Mouse (Mus musculus) liver, adult 2 months (tissue): ENCODE results near the gene Rarb. TPM values are rescaled to one million over a fixed set of nuclear protein-coding genes. Genes with fewer than 3 reads are reported as not detected.

Experiments
- DNase-seq: peaks from one replicate; pipeline ENCODE4 v3.0.0-alpha.2; 2011; ENCODE audit warnings: low read depth, low spot score; ENCODE audit errors: extremely low read depth
- H3K27ac ChIP-seq: fragments of 200-500 bp; replicated peaks from 2 replicates; pipeline ENCODE4 v1.5.1; 2012; ENCODE audit warnings: low read depth, mild to moderate bottlenecking, control low read depth, inconsistent platforms, low read length; ENCODE audit not compliant: insufficient read depth
- H3K27me3 ChIP-seq: fragments of 200-500 bp; 2 replicates; pipeline ENCODE4 v1.6.1; 2012; ENCODE audit warnings: mild to moderate bottlenecking, moderate library complexity, low read length, inconsistent platforms; ENCODE audit not compliant: control insufficient read depth, insufficient read depth
- H3K36me3 ChIP-seq: fragments of 200-500 bp; 2 replicates; pipeline ENCODE4 v1.6.1; 2012; ENCODE audit warnings: low read length, inconsistent platforms; ENCODE audit not compliant: control insufficient read depth, insufficient read depth
- H3K4me1 ChIP-seq: fragments of 200-500 bp; 2 replicates; pipeline ENCODE4 v1.6.1; 2011; ENCODE audit warnings: low read length; ENCODE audit not compliant: control insufficient read depth, insufficient read depth
- H3K4me3 ChIP-seq: fragments of 200-500 bp; 2 replicates; pipeline ENCODE4 v1.5.1; 2011; ENCODE audit warnings: low read depth, mild to moderate bottlenecking, control low read depth, low read length, moderate library complexity; ENCODE audit not compliant: insufficient read depth
- H3K79me2 ChIP-seq: fragments of 200-500 bp; 2 replicates; pipeline ENCODE4 v1.6.1; 2012; ENCODE audit warnings: inconsistent platforms, mild to moderate bottlenecking, low read length, moderate library complexity; ENCODE audit not compliant: control insufficient read depth, insufficient read depth
- H3K9ac ChIP-seq: fragments of 200-500 bp; 2 replicates; pipeline ENCODE4 v1.6.1; 2012; ENCODE audit warnings: low read depth, mild to moderate bottlenecking, control low read depth, inconsistent platforms, low read length
- CTCF ChIP-seq: fragments of 200-500 bp; IDR thresholded peaks from 2 replicates; pipeline ENCODE4 v1.5.1; 2011; ENCODE audit warnings: low read depth, low read length, control low read depth
- POLR2A ChIP-seq: fragments of 200-500 bp; IDR thresholded peaks from 2 replicates; pipeline ENCODE4 v1.6.1; 2011; ENCODE audit warnings: low read length, control low read depth; ENCODE audit not compliant: insufficient read depth; ENCODE audit errors: extremely low read depth
- WGBS: fragments of 180-500 bp; shearing (Covaris S2); methylation state at CpG from one replicate; pipeline ENCODE4 v1.1.7; 2018; 5-methylcytosine and 5-hydroxymethylcytosine counted together
- polyA plus RNA-seq: library from polyadenylated mRNA; depleted of rRNA; stranded (reverse); fragments of >200 nt; gene quantifications from 2 replicates; pipeline ENCODE4 v1.2.3, GENCODE M21; 2012
- total RNA-seq: library from RNA; depleted of rRNA; stranded (reverse); fragments of >200 nt; gene quantifications from 2 replicates; pipeline ENCODE4 v1.2.3, GENCODE M21; 2014

Gene Rarb
- total and polyA plus RNA-seq, 2 experiments, result 2.8 to 6.9 TPM

GRCm38 (mm10) chr14:16547492-16548199, 271.3 kb downstream of the Rarb start:
- TF ChIP-seq POLR2A (no peak), CTCF (no peak)
- Histone ChIP-seq H3K4me1 (peaks cover 3% of the 10 kb centered on the region; the same call in 1 of the 2 replicates), H3K9ac (no peak overlapping the region), H3K27ac (no peak overlapping the region), H3K36me3 (no peaks in the 10 kb centered on the region), H3K27me3 (no peaks in the 10 kb centered on the region), H3K4me3 (no peak overlapping the region), H3K79me2 (no peaks in the 10 kb centered on the region; the same call in 1 of the 2 replicates)
- DNase-seq, result no peak
- 78% methylated on average over 6 of the region's 6 CpGs for WGBS

GRCm38 (mm10) chr14:16544995-16545394, 274.0 kb downstream of the Rarb start:
- Histone ChIP-seq H3K4me1 (peaks cover 2% of the 10 kb centered on the region; the same call in 1 of the 2 replicates), H3K9ac (no peak overlapping the region), H3K27me3 (no peaks in the 10 kb centered on the region), H3K4me3 (no peak overlapping the region), H3K27ac (no peak overlapping the region), H3K36me3 (no peaks in the 10 kb centered on the region), H3K79me2 (no peaks in the 10 kb centered on the region; the same call in 1 of the 2 replicates)
- no peak for DNase-seq
- TF ChIP-seq CTCF (no peak), POLR2A (no peak)
- 86% methylated on average over 2 of the region's 2 CpGs for WGBS

- Histone ChIP-seq H3K9ac (no peak overlapping the region), H3K27ac (no peak overlapping the region), H3K79me2 (no peaks in the 10 kb centered on the region), H3K4me3 (no peak overlapping the region), H3K4me1 (no peaks in the 10 kb centered on the region), H3K27me3 (no peaks in the 10 kb centered on the region), H3K36me3 (no peaks in the 10 kb centered on the region)
- no peak for DNase-seq
- 88% methylated on average over 1 of the region's 1 CpGs for WGBS
- TF ChIP-seq CTCF, result no peak
- TF ChIP-seq POLR2A, result no peak
These were observed 277.3 kb downstream of the Rarb start for GRCm38 (mm10) chr14:16541641-16542040.

GRCm38 (mm10) chr14:16537433-16537832, 281.5 kb downstream of the Rarb start:
- WGBS, result 77% methylated on average over 4 of the region's 4 CpGs
- H3K27me3 ChIP-seq, result no peaks in the 10 kb centered on the region
- no peaks in the 10 kb centered on the region for H3K79me2 ChIP-seq
- DNase-seq, result no peak
- no peak overlapping the region for H3K4me3 ChIP-seq
- no peaks in the 10 kb centered on the region for H3K36me3 ChIP-seq
- H3K27ac ChIP-seq, result no peak overlapping the region
- no peak overlapping the region for H3K9ac ChIP-seq
- no peak for TF ChIP-seq CTCF
- no peak for TF ChIP-seq POLR2A
- no peaks in the 10 kb centered on the region for H3K4me1 ChIP-seq

- WGBS, result 93% methylated on average over 2 of the region's 2 CpGs
- Histone ChIP-seq H3K27ac (no peak overlapping the region), H3K79me2 (no peaks in the 10 kb centered on the region; the same call in 1 of the 2 replicates), H3K27me3 (no peaks in the 10 kb centered on the region), H3K36me3 (no peaks in the 10 kb centered on the region), H3K9ac (no peak overlapping the region), H3K4me1 (no peaks in the 10 kb centered on the region), H3K4me3 (no peak overlapping the region)
- no peak for DNase-seq
- TF ChIP-seq CTCF, result no peak
These were observed 290.3 kb downstream of the Rarb start for GRCm38 (mm10) chr14:16528631-16529030.

- Histone ChIP-seq H3K27me3 (no peaks in the 10 kb centered on the region), H3K79me2 (no peaks in the 10 kb centered on the region; the same call in 1 of the 2 replicates), H3K4me1 (no peaks in the 10 kb centered on the region), H3K9ac (no peak overlapping the region), H3K4me3 (no peak overlapping the region), H3K27ac (no peak overlapping the region), H3K36me3 (no peaks in the 10 kb centered on the region)
- TF ChIP-seq POLR2A (no peak), CTCF (no peak)
- WGBS, result 89% methylated on average over 3 of the region's 3 CpGs
- DNase-seq, result peak; percentile 53
These were observed 292.8 kb downstream of the Rarb start for GRCm38 (mm10) chr14:16526120-16526519.
